Mouse (Mus musculus) gastrocnemius, adult 2 months (tissue): Measurements from ENCODE around the gene Bace2. TPM values are rescaled to one million over a fixed set of nuclear protein-coding genes. Genes with fewer than 3 reads are reported as not detected.

Experiments
- DNase-seq: peaks from one replicate; pipeline ENCODE4 v3.0.0; 2022
- H3K27ac ChIP-seq: fragments of 200-600 bp; 2 replicates; pipeline ENCODE4 v1.8.1; 2022; ENCODE audit warnings: mild to moderate bottlenecking
- H3K4me3 ChIP-seq: fragments of 200-600 bp; 2 replicates; pipeline ENCODE4 v1.8.1; 2022; ENCODE audit warnings: mild to moderate bottlenecking, moderate library complexity
- CTCF ChIP-seq: fragments of 200-600 bp; IDR thresholded peaks from 2 replicates; pipeline ENCODE4 v1.8.1; 2022; ENCODE audit warnings: antibody characterized with exemption, mild to moderate bottlenecking, moderate library complexity
- intact Hi-C: fragments of 180-260 bp; cut with DNase I; formaldehyde crosslinking; loops from one replicate; pipeline ENCODE4 v1.15.1; 2025
- total RNA-seq, 2 experiments: library from RNA; stranded (reverse); gene quantifications; 2 replicates each; pipeline ENCODE4 v1.2.3; 2021

The Bace2 gene
- total RNA-seq, 2 experiments from 2014 or later = 1.1 to 2.9 TPM

DNA sequence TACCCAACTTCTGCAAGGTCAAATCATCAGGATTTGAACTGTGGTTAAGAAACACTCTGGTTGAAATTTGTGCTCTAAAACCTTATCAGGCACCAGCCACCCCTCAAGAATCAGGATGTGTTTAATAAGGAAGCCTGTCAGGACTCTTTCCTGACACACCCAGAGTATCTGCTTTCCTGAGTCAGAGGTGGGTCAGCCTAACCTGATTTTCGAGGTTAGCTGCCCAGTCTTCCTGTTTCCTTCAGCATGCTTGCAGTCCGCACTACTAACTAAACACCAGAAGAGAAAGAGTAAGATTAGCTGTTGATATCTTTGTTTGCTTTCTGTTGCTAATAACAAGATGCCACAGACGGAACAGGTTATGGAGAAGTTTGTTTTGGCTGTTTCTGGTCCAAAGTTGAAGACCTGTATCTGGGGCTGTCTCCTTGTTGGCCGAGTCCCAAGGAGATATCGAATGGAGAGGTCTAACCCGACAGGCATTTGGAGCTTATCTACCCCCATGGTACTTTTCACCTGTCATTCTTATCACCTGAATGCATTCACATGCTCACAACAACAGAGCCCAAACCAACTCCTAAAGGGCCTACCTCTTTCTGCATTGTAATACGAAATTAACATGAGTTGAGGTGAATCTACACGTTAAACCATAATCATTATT, 5.8 kb downstream of the Bace2 start:
- no peak overlapping the region for H3K27ac ChIP-seq
- intact Hi-C loops = no loop called here
- no peak overlapping the region for H3K4me3 ChIP-seq
- DNase-seq = no peak
- TF ChIP-seq CTCF = no peak

DNA sequence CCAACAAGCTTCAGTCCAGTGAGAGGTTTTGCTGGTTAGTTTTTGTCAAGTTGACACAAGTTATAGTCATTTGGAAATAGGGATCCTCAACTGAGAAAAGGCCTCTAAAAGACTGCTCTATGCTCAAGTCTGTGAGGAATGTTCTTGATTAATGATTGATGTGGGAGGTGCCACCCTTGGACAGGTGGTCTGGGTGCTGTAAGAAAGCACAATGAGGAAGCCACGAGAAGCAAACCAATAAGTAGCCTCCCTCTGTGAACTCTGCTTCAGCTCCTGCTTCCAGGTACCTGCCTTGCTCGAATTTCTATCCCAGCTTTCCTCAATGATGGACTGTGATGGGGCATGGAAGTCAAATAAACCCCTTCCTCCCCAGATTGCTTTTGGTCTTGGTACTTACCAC, 9.6 kb downstream of the Bace2 start:
- intact Hi-C loops = no loop called here
- no peak for DNase-seq

DNA sequence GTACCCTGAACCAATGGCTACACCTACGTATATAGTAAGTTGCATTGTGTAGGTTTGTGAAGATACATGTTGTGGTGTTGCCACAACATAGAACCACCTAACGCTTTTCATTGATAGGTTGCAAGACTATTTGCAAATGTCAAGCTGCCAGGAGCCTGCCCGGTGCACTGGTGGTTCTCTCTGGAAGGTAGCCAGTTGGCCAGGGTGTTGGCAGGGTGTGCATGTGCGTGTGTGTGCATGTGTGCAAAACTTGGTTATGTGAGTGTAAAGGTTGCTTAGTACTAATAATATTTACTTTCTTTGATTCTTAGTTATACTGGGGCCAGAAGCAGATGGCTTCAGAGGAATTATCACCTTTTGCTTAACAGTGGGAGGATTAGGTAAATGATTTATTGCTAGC, 13.7 kb downstream of the Bace2 start:
- intact Hi-C loops = no loop called here
- TF ChIP-seq CTCF = no peak
- DNase-seq = no peak
- Histone ChIP-seq H3K27ac (no peak overlapping the region), H3K4me3 (no peak overlapping the region)

More for the DNA sequence above, 9.6 kb downstream of the Bace2 start:
- H3K4me3 ChIP-seq = no peak overlapping the region
- H3K27ac ChIP-seq = no peak overlapping the region
- no peak for TF ChIP-seq CTCF

DNA sequence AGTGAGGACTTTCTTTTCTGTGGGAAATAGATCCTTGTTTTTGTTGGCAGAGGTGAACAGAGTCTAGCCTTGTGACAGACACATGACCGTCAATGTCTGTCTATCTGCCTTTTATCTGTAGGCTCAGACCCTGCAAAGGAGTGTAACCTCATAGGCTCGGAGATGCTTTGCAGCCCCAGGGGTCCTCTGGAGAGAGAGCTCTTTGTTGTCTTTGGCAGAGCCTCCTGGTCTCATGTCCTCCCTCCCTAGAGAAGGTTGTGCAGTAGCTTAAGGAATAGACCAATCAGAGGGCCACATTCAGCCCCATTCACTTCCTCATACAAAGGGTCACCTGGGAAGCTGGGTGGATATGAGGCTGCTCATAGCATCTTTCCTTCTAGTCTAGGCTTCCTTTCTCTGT, 31.4 kb downstream of the Bace2 start:
- H3K4me3 ChIP-seq = no peak overlapping the region
- H3K27ac ChIP-seq = no peak overlapping the region
- TF ChIP-seq CTCF = no peak
- no peak for DNase-seq
- intact Hi-C loops = no loop called here

DNA sequence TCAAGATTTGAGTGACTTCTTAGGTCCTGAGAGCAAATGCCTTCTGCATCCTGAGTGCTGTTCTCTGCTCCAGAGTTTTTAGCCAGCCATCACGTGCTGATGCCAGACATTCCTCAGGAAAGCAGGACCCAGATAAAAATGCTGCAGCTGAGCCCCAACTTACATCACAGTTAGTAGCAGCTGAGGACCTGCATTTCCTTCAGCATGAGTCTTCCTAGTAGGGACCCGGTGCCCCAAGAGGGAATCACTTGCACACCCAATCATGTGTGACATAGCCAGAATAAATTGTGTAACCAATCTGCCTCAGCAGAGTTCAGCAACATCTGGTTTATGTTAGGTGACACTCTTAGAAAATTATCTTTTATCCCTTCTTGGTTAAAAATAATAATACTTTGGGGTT, 34.7 kb downstream of the Bace2 start:
- Histone ChIP-seq H3K4me3 (no peak overlapping the region), H3K27ac (no peak overlapping the region)
- intact Hi-C loops = no loop called here
- peak; percentile 19 for DNase-seq
- no peak for TF ChIP-seq CTCF

DNA sequence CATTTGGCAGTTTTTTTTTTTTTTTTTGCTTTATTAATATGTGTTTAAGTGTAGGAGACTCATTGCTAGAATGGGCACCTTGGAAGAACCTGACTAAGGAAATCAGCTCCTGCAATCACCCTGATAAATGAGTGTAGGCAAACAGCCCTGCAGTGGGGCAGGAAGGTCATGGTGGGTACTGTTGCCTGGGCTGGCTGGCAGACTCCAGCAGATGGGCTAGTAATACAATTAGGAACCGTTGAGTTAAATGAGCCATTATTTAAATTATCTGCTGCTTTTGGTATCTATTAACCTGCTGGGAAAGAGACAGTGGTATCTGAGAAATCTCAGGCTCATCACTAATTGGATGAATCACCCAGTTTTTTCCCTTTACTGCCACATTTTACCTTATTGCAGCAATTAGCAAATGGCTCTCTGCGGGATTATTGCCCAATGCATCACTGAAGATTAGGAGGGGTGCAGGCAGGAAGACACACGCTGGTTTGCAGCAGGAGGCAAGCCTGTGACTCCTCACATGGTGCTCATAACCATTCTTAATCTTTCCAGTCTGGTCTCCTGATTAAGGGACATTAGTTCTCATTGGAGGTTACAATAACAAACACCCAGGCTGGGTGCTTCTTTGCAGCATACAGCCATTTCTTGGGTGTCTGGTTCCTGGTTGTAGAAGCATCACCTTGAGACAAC, 35.3 kb downstream of the Bace2 start:
- Histone ChIP-seq H3K27ac (no peak overlapping the region), H3K4me3 (no peak overlapping the region)
- intact Hi-C loops = no loop called here
- no peak for DNase-seq
- no peak for TF ChIP-seq CTCF

DNA sequence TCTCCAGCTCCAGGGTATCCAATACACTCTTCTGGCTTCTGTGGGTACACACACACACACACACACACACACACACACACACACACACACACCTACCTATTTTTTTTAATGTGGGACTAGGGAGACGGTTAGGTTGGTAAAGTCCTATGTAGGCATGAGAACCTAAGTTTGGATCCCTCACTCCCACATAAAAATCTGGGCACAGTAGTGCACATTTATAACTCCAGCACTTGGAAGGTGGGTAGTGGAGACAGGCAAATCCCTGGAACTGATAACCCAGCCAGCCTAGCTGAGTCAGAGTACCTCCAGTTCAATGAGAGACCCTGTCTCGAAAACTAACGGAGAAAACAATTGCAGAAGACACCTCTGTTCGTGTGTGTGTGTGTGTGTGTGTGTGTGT, 39.9 kb downstream of the Bace2 start:
- H3K27ac ChIP-seq = no peak overlapping the region
- no peak for TF ChIP-seq CTCF
- H3K4me3 ChIP-seq = no peak overlapping the region
- intact Hi-C loops = no loop called here
- no peak for DNase-seq

DNA sequence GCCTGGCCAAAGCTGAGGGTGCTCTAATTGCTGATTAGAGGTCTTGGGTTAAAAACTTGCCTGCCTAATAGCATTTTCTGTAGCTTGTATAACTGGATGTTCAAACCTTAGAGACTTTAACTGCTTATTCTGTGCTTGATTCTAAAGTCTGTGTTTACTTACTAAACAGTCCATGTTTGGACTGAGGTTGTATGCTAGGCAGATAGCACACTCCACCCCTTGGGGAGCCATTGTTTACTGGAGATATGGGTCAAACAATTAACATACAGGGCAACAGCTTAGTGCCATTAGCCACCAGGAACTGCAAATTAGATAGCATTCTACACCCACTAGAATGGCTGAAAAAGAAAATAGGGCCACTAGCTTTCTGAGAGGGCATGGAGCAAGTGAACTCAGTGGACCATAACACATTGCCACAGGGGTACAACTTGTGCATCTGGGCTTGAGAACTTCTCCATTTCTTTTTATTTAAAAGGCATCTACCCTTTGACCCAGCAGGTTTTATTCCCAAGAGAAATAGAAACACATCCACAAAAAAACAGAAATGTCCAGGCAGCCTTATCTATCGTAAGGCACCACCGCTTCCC, 41.5 kb downstream of the Bace2 start:
- no peak for DNase-seq
- intact Hi-C loops = no loop called here

DNA sequence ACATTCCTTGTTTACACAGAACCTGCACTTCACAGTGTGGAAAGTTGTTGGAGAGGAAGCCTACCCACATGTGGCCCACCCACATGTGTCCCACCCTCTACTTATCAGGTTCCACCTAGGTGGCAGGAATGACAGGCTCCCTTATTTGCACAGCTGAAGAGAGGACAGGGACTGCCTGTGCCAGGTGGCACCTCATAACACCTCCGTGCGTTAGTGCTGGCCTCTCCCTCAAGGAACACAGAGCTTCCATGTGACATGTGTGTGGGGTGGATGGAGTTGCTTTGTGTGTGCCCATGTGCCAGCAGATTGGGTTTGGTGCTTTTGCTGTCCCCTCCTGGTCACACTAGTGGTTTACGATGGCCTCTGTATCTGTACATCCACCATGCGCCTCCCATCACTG, 43.4 kb downstream of the Bace2 start:
- Histone ChIP-seq H3K4me3 (no peak overlapping the region), H3K27ac (no peak overlapping the region)
- intact Hi-C loops = no loop called here
- no peak for DNase-seq
- no peak for TF ChIP-seq CTCF

More for the DNA sequence above, 41.5 kb downstream of the Bace2 start:
- TF ChIP-seq CTCF = no peak
- no peak overlapping the region for H3K27ac ChIP-seq
- no peak overlapping the region for H3K4me3 ChIP-seq

DNA sequence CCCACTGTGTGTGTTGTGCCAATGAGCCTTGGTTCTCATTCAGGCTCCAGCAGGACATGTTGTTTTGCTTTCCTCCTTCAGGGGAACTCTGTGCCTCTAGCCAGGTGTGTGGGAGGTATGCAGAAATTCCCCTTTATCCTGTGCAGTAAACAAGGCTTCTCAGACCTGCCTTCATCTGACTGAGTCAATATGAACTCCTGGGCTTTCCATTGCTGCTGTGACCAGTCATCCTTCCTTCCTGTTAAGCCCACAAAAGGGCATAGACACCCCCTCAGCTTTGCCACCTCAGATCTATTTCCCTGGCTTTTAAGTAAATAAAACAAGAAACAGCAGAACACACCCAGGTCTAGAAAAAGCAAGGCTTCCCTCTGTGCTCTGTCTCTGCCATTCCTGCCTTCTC, 45.2 kb downstream of the Bace2 start:
- H3K4me3 ChIP-seq = no peak overlapping the region
- no peak for TF ChIP-seq CTCF
- intact Hi-C loops = no loop called here

DNA sequence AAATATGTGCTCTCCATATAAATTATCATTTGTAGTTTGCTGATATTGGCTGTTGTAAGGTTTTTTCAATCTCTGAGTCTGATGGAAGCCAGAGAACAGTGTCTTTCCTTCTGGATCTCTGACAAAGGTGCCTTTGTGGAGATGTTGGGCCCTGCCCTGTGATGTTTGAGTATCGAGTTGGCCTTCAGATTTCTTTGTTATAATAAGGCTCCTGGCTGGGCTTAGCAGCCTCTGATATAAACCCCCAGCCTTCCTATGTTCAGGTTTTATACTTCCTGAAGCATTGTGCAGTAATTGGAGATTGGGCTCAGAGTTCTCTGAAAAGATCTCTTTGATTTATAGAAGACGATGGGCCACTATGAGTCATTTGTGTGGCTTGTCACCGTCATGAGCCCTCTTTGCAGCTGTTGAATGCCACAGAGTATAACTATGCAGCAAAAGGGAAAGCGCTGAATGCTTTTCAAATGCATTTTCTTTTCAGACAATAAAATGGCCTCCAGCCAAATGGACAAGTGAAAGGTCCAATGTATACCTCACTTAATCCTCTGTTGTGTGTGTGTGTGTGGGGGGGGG, 45.8 kb downstream of the Bace2 start:
- no peak overlapping the region for H3K4me3 ChIP-seq
- intact Hi-C loops = no loop called here
- H3K27ac ChIP-seq = no peak overlapping the region
- no peak for TF ChIP-seq CTCF
- no peak for DNase-seq

More for the DNA sequence above, 45.2 kb downstream of the Bace2 start:
- H3K27ac ChIP-seq = no peak overlapping the region
- no peak for DNase-seq

DNA sequence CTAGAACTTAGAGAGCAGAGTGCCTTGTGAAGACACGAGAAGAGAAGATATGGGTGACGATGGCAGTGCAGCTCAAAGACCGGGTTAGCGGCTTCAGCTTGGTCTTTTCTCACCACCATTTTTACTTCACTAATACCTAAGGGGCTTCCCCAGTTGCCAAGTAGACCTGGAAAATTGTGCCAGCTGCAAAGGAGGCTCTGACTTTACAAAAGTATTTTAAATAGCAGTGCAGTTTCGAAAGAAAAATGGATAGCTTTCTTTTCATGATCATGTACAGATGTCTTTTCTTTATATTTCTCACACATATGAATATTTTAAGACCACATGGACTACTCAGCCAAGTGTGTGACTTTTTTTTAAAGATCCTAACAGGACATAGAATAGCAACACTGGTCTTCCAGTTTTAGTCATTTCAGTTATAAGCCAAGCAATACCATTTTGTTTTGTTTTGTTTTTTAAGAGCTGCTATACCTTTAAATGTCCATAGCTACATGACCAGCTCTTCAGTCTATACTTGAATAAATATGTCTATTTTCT, 49.0 kb downstream of the Bace2 start:
- H3K27ac ChIP-seq = no peak overlapping the region
- intact Hi-C loops = no loop called here

More for the DNA sequence above, 49.0 kb downstream of the Bace2 start:
- no peak for TF ChIP-seq CTCF
- DNase-seq = no peak
- no peak overlapping the region for H3K4me3 ChIP-seq
